Mouse (Mus musculus): ENCODE measurements at regions not wholly inside any gene's neighbourhood (a gene's known extent, or its start where the extent isn't known, plus 50 kb on each side); places are given as distances from the start of the nearest gene placed in this dataset.

GRCm38 (mm10) chr12:12749690-12750089 is 192.0 kb downstream of the Mycn start:
- Histone ChIP-seq H3K4me3 (no peak overlapping the region), H3K9me3 (replicated peaks) (no peaks in the 10 kb centered on the region), H3K36me3 (no peaks in the 10 kb centered on the region), H3K27ac (replicated peaks) (no peak overlapping the region), H3K4me1 (peaks cover 19% of the 10 kb centered on the region), H3K27me3 (ENCODE audit: low read depth, poor library complexity, severe bottlenecking) (peaks cover 10% of the 10 kb centered on the region; the same call in 1 of the 2 replicates)
- 89% methylated on average over 3 of the region's 3 CpGs for WGBS
- no peak for DNase-seq (ENCODE audit: low spot score)

GRCm38 (mm10) chr12:12746852-12747454 is 194.8 kb downstream of the Mycn start:
- H3K36me3 ChIP-seq: no peaks in the 10 kb centered on the region
- H3K4me1 ChIP-seq: peaks cover 8% of the 10 kb centered on the region; the same call in 1 of the 2 replicates
- H3K27ac ChIP-seq (replicated peaks): 0 out of 2 replicates have a peak overlapping the region, but pooled peaks have one; percentile 9
- peaks cover 8% of the 10 kb centered on the region; the same call in 1 of the 2 replicates for H3K27me3 ChIP-seq (ENCODE audit: low read depth, poor library complexity, severe bottlenecking)
- 0 out of 2 replicates have a peak, but pooled peaks cover 3% of the 10 kb centered on the region for H3K9me3 ChIP-seq (replicated peaks)
- WGBS: 43% methylated on average over 4 of the region's 4 CpGs
- no peak for DNase-seq (ENCODE audit: low spot score)
- H3K4me3 ChIP-seq: no peak overlapping the region

DNA sequence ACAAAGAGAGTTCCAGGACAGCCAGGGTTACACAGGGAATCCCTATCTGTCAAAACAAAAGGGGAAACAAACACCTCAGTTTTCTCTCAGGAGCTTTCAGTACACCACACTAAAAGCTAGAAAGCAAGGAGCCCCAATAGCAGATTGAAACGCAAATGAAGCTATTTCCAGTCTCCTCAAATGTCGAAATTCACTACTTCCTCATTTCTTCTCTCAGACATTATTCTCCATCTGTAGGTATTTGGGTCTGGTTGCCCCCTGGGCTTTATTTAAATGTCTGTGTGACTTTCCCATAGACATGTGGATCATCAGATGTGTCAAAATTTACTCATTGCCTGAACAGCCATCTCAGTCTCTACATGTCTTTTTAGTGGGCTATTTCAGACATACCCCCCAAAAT is 197.2 kb downstream of the Mycn start:
- no peak overlapping the region for H3K27ac ChIP-seq (replicated peaks)
- H3K9me3 ChIP-seq (replicated peaks): 0 out of 2 replicates have a peak, but pooled peaks cover 3% of the 10 kb centered on the region
- H3K27me3 ChIP-seq (ENCODE audit: low read depth, poor library complexity, severe bottlenecking): no peaks in the 10 kb centered on the region
- WGBS: 75% methylated on average over 2 of the region's 2 CpGs
- peaks cover 9% of the 10 kb centered on the region for H3K4me1 ChIP-seq
- H3K36me3 ChIP-seq: no peaks in the 10 kb centered on the region
- DNase-seq (ENCODE audit: low spot score): no peak
- H3K4me3 ChIP-seq: no peak overlapping the region

DNA sequence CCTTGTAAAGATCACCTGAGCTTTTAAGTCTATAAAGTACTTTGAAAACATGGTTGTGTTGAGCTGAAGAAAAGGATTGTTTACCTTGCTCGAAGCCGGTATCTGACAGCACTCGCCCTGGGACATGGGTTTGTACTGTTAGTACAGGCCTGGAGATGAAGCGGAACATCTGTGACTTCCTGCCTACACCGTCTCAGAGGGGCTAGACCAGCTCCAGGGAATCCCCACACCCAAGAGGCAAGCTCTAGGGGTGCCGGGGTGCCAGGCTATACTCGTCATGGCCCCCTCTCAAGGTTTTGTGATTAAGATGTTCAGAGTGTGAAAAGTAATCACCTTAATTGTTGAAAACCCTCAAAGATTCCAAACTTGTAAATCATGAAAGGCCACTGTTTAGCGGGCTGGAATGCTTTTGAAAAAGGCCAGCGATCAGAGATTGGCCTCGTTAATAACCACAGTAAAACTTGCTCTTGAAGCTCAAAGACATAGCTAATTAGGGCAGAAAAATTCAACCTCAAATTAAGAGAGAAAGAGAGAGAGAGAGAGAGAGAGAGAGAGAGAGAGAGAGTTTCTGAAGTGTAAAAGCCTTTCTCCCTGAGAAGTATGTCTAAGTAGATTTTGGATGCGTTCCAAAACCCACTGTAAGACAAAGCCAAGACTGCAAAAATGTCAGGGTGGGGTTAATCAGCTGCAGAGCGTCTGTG is 202.9 kb downstream of the Mycn start:
- Histone ChIP-seq H3K4me1 (peaks cover 12% of the 10 kb centered on the region), H3K27me3 (ENCODE audit: low read depth, poor library complexity, severe bottlenecking) (no peaks in the 10 kb centered on the region; the same call in 1 of the 2 replicates), H3K27ac (replicated peaks) (no peak overlapping the region), H3K4me3 (no peak overlapping the region), H3K36me3 (no peaks in the 10 kb centered on the region), H3K9me3 (replicated peaks) (0 out of 2 replicates have a peak, but pooled peaks cover 10% of the 10 kb centered on the region)
- no peak for DNase-seq (ENCODE audit: low spot score)
- WGBS: 64% methylated on average over 12 of the region's 12 CpGs

DNA sequence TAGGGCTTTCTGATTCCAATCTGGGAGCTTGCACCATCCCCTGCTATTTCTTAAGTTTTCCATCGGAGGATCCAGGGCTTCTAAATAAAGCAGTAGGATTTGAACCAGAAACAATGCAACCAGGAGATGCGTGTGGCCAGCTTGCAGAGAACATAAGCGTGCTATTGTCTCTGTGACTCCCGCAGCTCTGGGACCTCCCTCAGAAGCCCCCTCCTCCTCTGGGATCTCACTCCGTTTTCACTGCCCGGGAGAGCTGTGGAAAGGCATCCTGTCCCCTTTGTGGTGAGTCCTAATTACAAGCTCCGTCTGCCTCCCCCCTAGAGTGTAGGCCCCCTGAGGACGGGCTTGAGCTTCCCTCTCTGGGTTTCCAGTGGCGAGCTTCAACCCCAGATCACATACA is 215.9 kb downstream of the Mycn start:
- 1% methylated on average over 9 of the region's 9 CpGs for WGBS
- peaks cover 21% of the 10 kb centered on the region for H3K27me3 ChIP-seq (ENCODE audit: low read depth, poor library complexity, severe bottlenecking)
- peaks cover 71% of the 10 kb centered on the region for H3K4me1 ChIP-seq
- peak; percentile 71 for DNase-seq (ENCODE audit: low spot score)
- peak overlapping the region; percentile 42 for H3K4me3 ChIP-seq
- H3K36me3 ChIP-seq: no peaks in the 10 kb centered on the region
- peak overlapping the region; percentile 84 for H3K27ac ChIP-seq (replicated peaks)
- H3K9me3 ChIP-seq (replicated peaks): no peaks in the 10 kb centered on the region

GRCm38 (mm10) chr12:12725075-12725474 is 216.6 kb downstream of the Mycn start:
- Histone ChIP-seq H3K4me1 (peaks cover 78% of the 10 kb centered on the region), H3K9me3 (replicated peaks) (no peaks in the 10 kb centered on the region), H3K4me3 (peak overlapping the region; percentile 42), H3K27ac (replicated peaks) (peak overlapping the region; percentile 84), H3K36me3 (no peaks in the 10 kb centered on the region), H3K27me3 (ENCODE audit: low read depth, poor library complexity, severe bottlenecking) (peaks cover 28% of the 10 kb centered on the region)
- peak; percentile 89 for DNase-seq (ENCODE audit: low spot score)
- WGBS: 2% methylated on average over 13 of the region's 13 CpGs

DNA sequence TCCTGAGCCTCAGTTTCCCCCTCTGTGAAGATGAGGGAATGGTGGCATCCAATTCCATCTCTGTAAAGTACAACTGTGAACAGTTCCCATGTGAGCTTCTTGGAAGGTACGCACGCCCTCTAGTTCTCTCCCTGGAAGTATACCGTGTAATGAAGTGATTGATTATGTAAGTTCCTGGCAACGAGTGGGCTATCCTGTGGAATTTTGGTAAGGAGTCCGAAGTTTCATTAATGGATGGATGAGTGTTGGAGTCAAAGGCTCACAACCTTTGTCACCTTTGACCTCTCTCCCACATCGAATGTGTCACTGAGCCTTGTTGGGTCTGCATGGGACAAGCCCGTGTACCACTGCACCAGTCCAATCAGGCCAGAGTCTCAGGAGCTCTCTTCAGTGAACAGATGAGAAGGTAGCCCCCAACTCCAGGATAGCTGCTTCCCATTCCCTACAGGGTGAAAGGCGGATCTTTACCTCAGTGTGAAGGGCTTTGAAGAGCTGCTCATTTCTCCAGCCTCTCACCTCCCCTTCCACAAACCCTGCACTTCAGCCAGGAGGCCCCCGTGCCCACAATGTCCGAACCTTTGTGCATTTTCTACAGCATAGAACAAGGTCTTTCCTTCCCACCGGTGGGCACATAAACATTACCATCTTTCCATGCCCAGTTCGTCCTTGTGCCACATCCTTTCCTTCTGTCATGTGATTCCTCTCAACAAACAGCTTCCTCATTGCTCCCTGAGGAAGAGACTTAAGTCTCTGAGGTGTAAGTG is 217.8 kb downstream of the Mycn start:
- Histone ChIP-seq H3K36me3 (no peaks in the 10 kb centered on the region), H3K4me1 (peaks cover 78% of the 10 kb centered on the region), H3K27me3 (ENCODE audit: low read depth, poor library complexity, severe bottlenecking) (peaks cover 37% of the 10 kb centered on the region), H3K27ac (replicated peaks) (peak overlapping the region; percentile 84), H3K4me3 (peak overlapping the region; percentile 42), H3K9me3 (replicated peaks) (no peaks in the 10 kb centered on the region)
- DNase-seq (ENCODE audit: low spot score): no peak
- 41% methylated on average over 12 of the region's 12 CpGs for WGBS

DNA sequence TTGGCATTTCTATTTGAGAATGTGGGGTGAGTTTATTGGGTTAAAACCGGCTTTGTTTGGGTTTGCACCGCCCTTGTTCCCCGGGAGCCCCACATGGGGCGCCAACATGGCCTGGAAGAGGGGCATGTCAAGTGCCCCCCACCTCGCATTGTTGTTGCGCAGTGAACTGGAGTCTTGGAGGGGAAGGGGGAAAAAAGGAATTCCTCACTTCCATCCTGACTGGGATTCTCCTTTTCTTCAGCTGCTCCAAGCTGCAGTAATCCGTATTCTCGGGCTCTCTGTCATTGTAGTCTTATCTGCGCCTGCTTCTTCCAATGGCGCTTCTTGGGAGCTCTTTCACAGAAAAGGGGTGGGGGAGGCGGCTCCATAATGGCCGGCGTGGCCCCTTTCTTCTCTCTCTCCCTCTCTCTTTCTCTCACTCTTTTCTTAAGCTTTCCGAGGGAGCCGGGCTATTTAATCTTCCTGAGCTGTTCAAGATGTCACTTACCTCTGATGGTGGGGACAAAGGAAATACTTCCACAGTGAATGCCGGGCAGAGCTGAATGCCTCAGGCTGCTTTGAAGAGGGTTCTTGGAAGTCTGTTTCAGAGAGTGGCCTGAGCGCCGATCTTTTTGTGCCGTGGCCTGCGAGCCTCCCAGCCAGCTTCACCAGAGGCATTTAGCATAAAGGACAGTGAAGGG is 218.6 kb downstream of the Mycn start:
- Histone ChIP-seq H3K36me3 (no peaks in the 10 kb centered on the region), H3K4me1 (peaks cover 78% of the 10 kb centered on the region), H3K27me3 (ENCODE audit: low read depth, poor library complexity, severe bottlenecking) (peaks cover 42% of the 10 kb centered on the region), H3K4me3 (peak overlapping the region; percentile 42), H3K9me3 (replicated peaks) (no peaks in the 10 kb centered on the region), H3K27ac (replicated peaks) (peak overlapping the region; percentile 84)
- WGBS: 18% methylated on average over 20 of the region's 20 CpGs
- peak; percentile 89 for DNase-seq (ENCODE audit: low spot score)

DNA sequence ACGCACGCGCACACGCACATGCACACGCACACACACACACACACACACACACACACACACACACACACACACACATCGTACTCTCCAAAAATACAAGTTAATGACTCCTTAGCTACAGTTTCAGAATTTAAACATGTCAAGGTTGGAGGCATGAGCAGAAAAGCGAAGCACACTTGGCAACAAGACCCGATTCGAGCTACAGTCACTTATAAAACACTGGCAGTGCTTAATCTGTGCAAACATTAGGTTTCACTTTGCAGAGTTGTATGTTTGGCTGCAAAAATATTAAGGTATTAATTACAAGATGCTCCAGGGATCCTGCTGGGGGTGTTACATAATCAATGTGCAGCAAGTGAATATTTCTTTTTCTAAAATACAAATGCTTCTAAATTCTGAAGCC is 225.0 kb downstream of the Mycn start:
- Histone ChIP-seq H3K27me3 (ENCODE audit: low read depth, poor library complexity, severe bottlenecking) (peaks cover 59% of the 10 kb centered on the region), H3K4me1 (peaks cover 38% of the 10 kb centered on the region), H3K36me3 (no peaks in the 10 kb centered on the region), H3K27ac (replicated peaks) (peak overlapping the region; percentile 72), H3K4me3 (no peak overlapping the region), H3K9me3 (replicated peaks) (no peaks in the 10 kb centered on the region)
- WGBS: 95% methylated on average over 9 of the region's 9 CpGs
- no peak for DNase-seq (ENCODE audit: low spot score)

DNA sequence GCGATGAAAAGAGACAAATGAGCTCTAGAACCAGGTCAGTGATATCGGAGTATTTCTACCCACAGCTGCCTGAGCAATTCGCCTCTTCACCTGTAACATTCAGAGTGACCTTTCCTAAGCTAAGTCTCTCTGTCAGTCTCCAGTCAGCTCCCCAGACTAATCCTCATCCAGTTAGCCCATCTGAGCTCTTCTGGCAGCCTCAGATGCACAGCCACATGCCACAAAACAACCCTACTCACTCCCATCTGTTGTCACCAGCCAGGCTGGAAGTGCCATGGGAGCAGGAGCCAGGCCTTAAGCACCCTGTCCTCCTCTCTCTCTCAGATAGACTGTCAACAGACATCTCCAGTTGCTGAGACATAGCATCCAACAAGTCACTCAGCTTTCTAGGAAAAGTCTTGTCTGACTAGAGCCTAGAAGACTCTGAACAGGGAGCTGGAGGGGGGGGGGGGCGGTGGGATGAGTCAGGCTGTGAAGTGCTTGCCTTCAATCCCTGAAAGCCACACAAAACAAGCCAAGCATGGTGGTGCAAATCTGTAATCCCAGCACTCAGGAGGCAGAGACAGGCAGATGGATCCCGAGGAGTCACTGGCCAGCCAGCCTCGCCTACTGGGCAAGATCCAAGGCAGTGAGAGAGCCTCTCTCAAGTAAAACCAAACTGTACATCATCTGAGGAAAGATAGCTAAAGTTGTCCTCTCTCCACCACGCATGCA is 225.6 kb downstream of the Mycn start:
- Histone ChIP-seq H3K36me3 (no peaks in the 10 kb centered on the region), H3K4me1 (peaks cover 38% of the 10 kb centered on the region), H3K27me3 (ENCODE audit: low read depth, poor library complexity, severe bottlenecking) (peaks cover 53% of the 10 kb centered on the region), H3K4me3 (no peak overlapping the region), H3K9me3 (replicated peaks) (no peaks in the 10 kb centered on the region), H3K27ac (replicated peaks) (peak overlapping the region; percentile 72)
- 78% methylated on average over 7 of the region's 7 CpGs for WGBS
- no peak for DNase-seq (ENCODE audit: low spot score)

- Histone ChIP-seq H3K4me1 (peaks cover 38% of the 10 kb centered on the region), H3K9me3 (replicated peaks) (no peaks in the 10 kb centered on the region), H3K4me3 (no peak overlapping the region), H3K27me3 (ENCODE audit: low read depth, poor library complexity, severe bottlenecking) (peaks cover 47% of the 10 kb centered on the region), H3K36me3 (no peaks in the 10 kb centered on the region), H3K27ac (replicated peaks) (peak overlapping the region; percentile 72)
- DNase-seq (ENCODE audit: low spot score): no peak
- 76% methylated on average over 4 of the region's 4 CpGs for WGBS
These were observed 226.2 kb downstream of the Mycn start for GRCm38 (mm10) chr12:12715528-12715927.

- 34% methylated on average over 6 of the region's 6 CpGs for WGBS
- Histone ChIP-seq H3K4me3 (no peak overlapping the region), H3K27me3 (ENCODE audit: low read depth, poor library complexity, severe bottlenecking) (peaks cover 10% of the 10 kb centered on the region; the same call in 1 of the 2 replicates), H3K27ac (replicated peaks) (peak overlapping the region; percentile 87), H3K9me3 (replicated peaks) (peaks cover 8% of the 10 kb centered on the region), H3K4me1 (peaks cover 42% of the 10 kb centered on the region), H3K36me3 (peaks cover 4% of the 10 kb centered on the region)
- DNase-seq (ENCODE audit: low spot score): peak; percentile 45
These were observed 231.5 kb downstream of the Mycn start for GRCm38 (mm10) chr12:12710184-12710609.

Data from midbrain, embryonic 10.5 days (tissue).